Mouse (Mus musculus) kidney, postnatal 36 days (tissue): ENCODE results near the gene Krtap4-8.
"Not testable (repeated sequence)": the region's sequence is repeated elsewhere in the genome, so short reads cannot be mapped to it uniquely, and the experiment has no call there.

Experiments used
- DNase-seq, 2 experiments: peaks; one replicate each; pipeline ENCODE4 v3.0.0; 2021 to 2022; ENCODE audit warnings: mixed read lengths in 2 of 2

Gene Krtap4-8

GRCm38 (mm10) chr11:99780604-99781003 lies at the start of gene Krtap4-8:
Gene Krtap4-8, minus strand, starts transcription at chr11:99780704.
- no peak for DNase-seq

GRCm38 (mm10) chr11:99815566-99815965 lies 35.1 kb upstream of the Krtap4-8 start, which contains the start of gene Gm11564:
Gene Gm11564, minus strand, starts transcription at chr11:99815666.
- not testable (repeated sequence) for DNase-seq

GRCm38 (mm10) chr11:99809792-99810191 lies 29.3 kb upstream of the Krtap4-8 start, which contains the start of gene Krtap4-13:
Gene Krtap4-13, minus strand, starts transcription at chr11:99809892.
- DNase-seq, result not testable (repeated sequence)

- not testable (repeated sequence) for DNase-seq
These were observed 23.8 kb upstream of the Krtap4-8 start, which contains the start of gene Gm11554 for GRCm38 (mm10) chr11:99804346-99804745. Gene Gm11554, minus strand, starts transcription at chr11:99804446.

GRCm38 (mm10) chr11:99798832-99799231 lies 18.3 kb upstream of the Krtap4-8 start, which contains the start of gene Gm11569:
Gene Gm11569, minus strand, starts transcription at chr11:99798932.
- not testable (repeated sequence) for DNase-seq

- no peak for DNase-seq
These were observed 12.9 kb upstream of the Krtap4-8 start, which contains the start of gene Gm11596 for GRCm38 (mm10) chr11:99793367-99793766. Gene Gm11596, minus strand, starts transcription at chr11:99793467.

- not testable (repeated sequence) for DNase-seq
These were observed 4.4 kb upstream of the Krtap4-8 start, which contains the start of gene Krtap4-9 for GRCm38 (mm10) chr11:99784900-99785299. Gene Krtap4-9, plus strand, starts transcription at chr11:99785200.

- peak in 1 of 2 experiments; percentile 13 for DNase-seq
These were observed 2.1 kb downstream of the Krtap4-8 start for GRCm38 (mm10) chr11:99778401-99778800.

- DNase-seq, result not testable (repeated sequence)
These were observed 7.7 kb downstream of the Krtap4-8 start, which contains the start of gene Gm11595 for GRCm38 (mm10) chr11:99772813-99773212. Gene Gm11595, minus strand, starts transcription at chr11:99772913.

- no peak for DNase-seq
These were observed 12.1 kb downstream of the Krtap4-8 start for GRCm38 (mm10) chr11:99768410-99768809.

- no peak for DNase-seq
These were observed 21.6 kb downstream of the Krtap4-8 start for GRCm38 (mm10) chr11:99758877-99759276.

GRCm38 (mm10) chr11:99743985-99744384 lies 36.5 kb downstream of the Krtap4-8 start:
- DNase-seq, result peak in 1 of 2 experiments; percentile 7

GRCm38 (mm10) chr11:99734190-99734589 lies 46.3 kb downstream of the Krtap4-8 start, which contains the start of gene Gm14180:
Gene Gm14180, minus strand, starts transcription at chr11:99734290.
- no peak for DNase-seq
